Mouse (Mus musculus): Measurements from ENCODE around the gene 2310057M21Rik.

The 2310057M21Rik gene

GRCm38 (mm10) chr7:131318340-131318739, 44.2 kb downstream of the 2310057M21Rik start:
- no peak for DNase-seq (ENCODE audit: low spot score)

GRCm38 (mm10) chr7:131317587-131317986, 45.0 kb downstream of the 2310057M21Rik start:
- DNase-seq (ENCODE audit: low spot score) = no peak

- no peak for DNase-seq (ENCODE audit: low spot score)
These were observed 48.1 kb downstream of the 2310057M21Rik start for GRCm38 (mm10) chr7:131314493-131314892.

- DNase-seq (ENCODE audit: low spot score) = no peak
These were observed 55.8 kb downstream of the 2310057M21Rik start for GRCm38 (mm10) chr7:131306733-131307132.

GRCm38 (mm10) chr7:131303340-131303739, 59.2 kb downstream of the 2310057M21Rik start:
- DNase-seq (ENCODE audit: low spot score) = no peak

GRCm38 (mm10) chr7:131297151-131297550, 65.4 kb downstream of the 2310057M21Rik start:
- no peak for DNase-seq (ENCODE audit: low spot score)

Data from left cerebral cortex, adult 11 months (tissue).